Mouse (Mus musculus) intestine, embryonic 15.5 days (tissue): ENCODE data around the gene Fam3c. TPM values are rescaled to one million over a fixed set of nuclear protein-coding genes. Genes with fewer than 3 reads are reported as not detected.

Source experiments
- polyA plus RNA-seq: library from polyadenylated mRNA; unstranded; fragments of >200 nt; fragmentation: Nextera tagmentation; extraction: Ambion mirVana; gene quantifications from 2 replicates; pipeline ENCODE4 v1.2.1, GENCODE M21; 2015

Gene Fam3c
- polyA plus RNA-seq, 1 experiment from 2014 or later, result 48.1 TPM

Other genes with a start within 250 kb of the Fam3c start
- gene Wnt16, start 68.0 kb downstream of the Fam3c start, polyA plus RNA-seq, result 0.30 and 0.52 TPM in 2 replicates